Mouse (Mus musculus): ENCODE data around the gene Mb21d2.

- TF ChIP-seq CTCF (IDR thresholded peaks at IDR 0.05; ENCODE audit: low read depth) (no peak), EP300 (IDR thresholded peaks at IDR 0.05; ENCODE audit: low read depth) (no peak)
Observed at GRCm38 (mm10) chr16:28911414-28912050, 17.9 kb downstream of the Mb21d2 start.

Data from liver, postnatal 0 days (tissue).